Comparison of ENCODE assay signal across 8 mouse cellular contexts in the genomic region with DNA sequence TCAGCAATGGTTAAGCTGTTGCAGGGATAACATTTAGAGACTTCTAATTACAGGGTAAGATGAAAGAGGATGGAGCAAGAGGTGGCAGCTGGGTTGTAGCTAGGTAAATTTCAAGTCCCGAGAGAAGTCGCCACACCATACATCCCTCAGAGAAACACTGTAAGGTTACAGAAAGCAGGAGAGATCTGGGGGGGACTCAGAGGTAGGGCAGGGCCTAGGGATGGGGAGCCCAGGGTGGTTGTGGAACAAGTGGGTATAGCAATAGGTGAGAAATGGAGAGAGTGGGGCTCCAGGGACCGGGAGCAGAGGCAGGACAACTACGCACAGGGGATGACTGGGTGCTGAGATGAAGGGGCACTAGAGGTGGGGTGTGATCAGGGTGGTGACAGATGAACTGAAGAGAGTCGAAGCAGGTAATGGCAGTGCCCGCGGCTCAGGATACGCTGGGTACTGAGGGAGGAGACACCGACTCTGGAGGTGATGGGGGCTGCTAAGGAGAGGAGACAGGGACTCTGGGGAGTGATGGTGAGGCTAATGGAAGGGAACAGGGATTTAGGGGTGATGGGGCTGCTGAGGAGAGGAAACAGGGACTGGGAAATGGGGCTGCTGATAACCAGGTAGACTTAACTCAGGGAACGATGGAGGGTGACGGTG. TPM values are rescaled to one million over a fixed set of nuclear protein-coding genes. Genes with fewer than 3 reads are reported as not detected.
A peak's percentile ranks its signal among the peaks of the same experiment; 100 is the strongest.
DNase-seq lines count a peak whose midpoint lies in the region; ATAC-seq lines count a peak whose summit lies in the region.

No protein-coding gene starts in this region.

- peak overlapping the region; percentile 94; the same call in 1 of the 2 replicates for H3K27ac ChIP-seq in kidney, embryonic 16.5 days (ENCODE audit: low read length)
- H3K27ac ChIP-seq in embryonic facial prominence, embryonic 10.5 days (replicated peaks): peak overlapping the region; percentile 99
- H3K27ac ChIP-seq in hindbrain, embryonic 14.5 days: no peak overlapping the region
- no peak overlapping the region for H3K27ac ChIP-seq in midbrain, embryonic 14.5 days (replicated peaks; ENCODE audit: low read depth, low read length)

- WGBS in kidney, embryonic 16.5 days: 12% methylated on average over 11 of the region's 11 CpGs
- 28% methylated on average over 11 of the region's 11 CpGs for WGBS in embryonic facial prominence, embryonic 10.5 days
- 30% methylated on average over 11 of the region's 11 CpGs for WGBS in hindbrain, embryonic 14.5 days
- WGBS in midbrain, embryonic 14.5 days: 31% methylated on average over 11 of the region's 11 CpGs

- H3K4me2 ChIP-seq in kidney, embryonic 16.5 days (replicated peaks; ENCODE audit: low read depth, low read length): peak overlapping the region; percentile 70
- peak overlapping the region; percentile 83 for H3K4me2 ChIP-seq in hindbrain, embryonic 14.5 days (replicated peaks)
- peak overlapping the region; percentile 73 for H3K4me2 ChIP-seq in midbrain, embryonic 14.5 days (ENCODE audit: low read length)

- peaks cover 55% of the 10 kb centered on the region for H3K4me1 ChIP-seq in kidney, embryonic 16.5 days (ENCODE audit: insufficient read depth, low read length)
- H3K4me1 ChIP-seq in embryonic facial prominence, embryonic 10.5 days: peaks cover 56% of the 10 kb centered on the region
- peaks cover 27% of the 10 kb centered on the region for H3K4me1 ChIP-seq in hindbrain, embryonic 14.5 days (replicated peaks; ENCODE audit: control insufficient read depth, insufficient read depth, low read length)
- H3K4me1 ChIP-seq in midbrain, embryonic 14.5 days (ENCODE audit: control insufficient read depth, insufficient read depth, low read length): peaks cover 25% of the 10 kb centered on the region

- no peaks in the 10 kb centered on the region for H3K9me3 ChIP-seq in kidney, embryonic 16.5 days (ENCODE audit: low read length)
- no peaks in the 10 kb centered on the region for H3K9me3 ChIP-seq in embryonic facial prominence, embryonic 10.5 days
- H3K9me3 ChIP-seq in hindbrain, embryonic 14.5 days (ENCODE audit: control insufficient read depth, low read length): no peaks in the 10 kb centered on the region
- H3K9me3 ChIP-seq in midbrain, embryonic 14.5 days (ENCODE audit: control insufficient read depth, low read length): no peaks in the 10 kb centered on the region

- H3K36me3 ChIP-seq in kidney, embryonic 16.5 days (ENCODE audit: insufficient read depth, low read length): peaks cover 38% of the 10 kb centered on the region
- H3K36me3 ChIP-seq in embryonic facial prominence, embryonic 10.5 days (replicated peaks): peaks cover 56% of the 10 kb centered on the region
- H3K36me3 ChIP-seq in hindbrain, embryonic 14.5 days (replicated peaks; ENCODE audit: control insufficient read depth, insufficient read depth): peaks cover 45% of the 10 kb centered on the region
- peaks cover 49% of the 10 kb centered on the region for H3K36me3 ChIP-seq in midbrain, embryonic 14.5 days (ENCODE audit: control insufficient read depth, insufficient read depth, low read length)

- ATAC-seq in kidney, embryonic 16.5 days (ENCODE audit: low FRiP score, low TSS enrichment): no peak
- peak; percentile 3; the same call in 1 of the 2 replicates for ATAC-seq in hindbrain, embryonic 14.5 days (ENCODE audit: low FRiP score)
- ATAC-seq in midbrain, embryonic 14.5 days (ENCODE audit: low FRiP score, low TSS enrichment): no peak
- no peak for ATAC-seq in inflammation-experienced regulatory T-cells, adult 6 months

- peak overlapping the region; percentile 90 for H3K4me3 ChIP-seq in kidney, embryonic 16.5 days (ENCODE audit: low read length)
- H3K4me3 ChIP-seq in embryonic facial prominence, embryonic 10.5 days: peak overlapping the region; percentile 75
- H3K4me3 ChIP-seq in hindbrain, embryonic 14.5 days (replicated peaks; ENCODE audit: low read length): peak overlapping the region; percentile 88
- peak overlapping the region; percentile 88 for H3K4me3 ChIP-seq in midbrain, embryonic 14.5 days (replicated peaks; ENCODE audit: low read depth, low read length)

- peak overlapping the region; percentile 80 for H3K9ac ChIP-seq in kidney, embryonic 16.5 days (replicated peaks; ENCODE audit: low read length)
- H3K9ac ChIP-seq in hindbrain, embryonic 14.5 days: peak overlapping the region; percentile 85
- H3K9ac ChIP-seq in midbrain, embryonic 14.5 days (replicated peaks; ENCODE audit: low read length): peak overlapping the region; percentile 93

- H3K27me3 ChIP-seq in kidney, embryonic 16.5 days (ENCODE audit: insufficient read depth, low read length): no peaks in the 10 kb centered on the region
- no peaks in the 10 kb centered on the region for H3K27me3 ChIP-seq in embryonic facial prominence, embryonic 10.5 days (replicated peaks; ENCODE audit: low read depth, poor library complexity, severe bottlenecking)
- no peaks in the 10 kb centered on the region for H3K27me3 ChIP-seq in hindbrain, embryonic 14.5 days (ENCODE audit: control insufficient read depth, insufficient read depth, low read length)
- no peaks in the 10 kb centered on the region for H3K27me3 ChIP-seq in midbrain, embryonic 14.5 days (ENCODE audit: control insufficient read depth, insufficient read depth, low read length)

- no peak for DNase-seq in kidney, postnatal 10 days
- DNase-seq in embryonic facial prominence, embryonic 10.5 days (ENCODE audit: low spot score): no peak
- no peak for DNase-seq in hindbrain, embryonic 14.5 days (ENCODE audit: low spot score)
- no peak for DNase-seq in midbrain, embryonic 14.5 days
- DNase-seq in left cerebral cortex, adult 18-20 months (ENCODE audit: low spot score in 2 of 2): no peak
- DNase-seq in urinary bladder, postnatal 25 days (ENCODE audit: low spot score): no peak

RNA-seq across cellular contexts. Expression of gene Znfx1, which starts 1.3 kb away (rescaled TPM):
- 11.8 TPM in 2 replicates for polyA plus RNA-seq in kidney, embryonic 16.5 days (2015; fragmentation: Nextera tagmentation; extraction: Ambion mirVana)
- 6.4 and 7.0 TPM in 2 replicates for polyA plus RNA-seq in embryonic facial prominence, embryonic 10.5 days (2016; fragmentation: Nextera tagmentation; extraction: Ambion mirVana)
- polyA plus RNA-seq in hindbrain, embryonic 14.5 days (2014; fragmentation: Nextera tagmentation; extraction: Ambion mirVana): 8.7 and 9.8 TPM in 2 replicates
- 8.9 and 9.3 TPM in 2 replicates for polyA plus RNA-seq in midbrain, embryonic 14.5 days (2014; fragmentation: Nextera tagmentation; extraction: Ambion mirVana)
- polyA plus RNA-seq in inflammation-experienced regulatory T-cells, adult 6 months (2017; shearing (Covaris generic)): 10 to 100 TPM; 20.4 to 25.2 (median 22.4) TPM
- total RNA-seq in left cerebral cortex, adult 18-20 months (2021): 10 to 100 TPM; 77.2 to 78.9 TPM

RNA-seq across cellular contexts. Expression of gene Ddx27, which starts 46.5 kb away (rescaled TPM):
- 57.6 and 59.2 TPM in 2 replicates for polyA plus RNA-seq in kidney, embryonic 16.5 days (2015; fragmentation: Nextera tagmentation; extraction: Ambion mirVana)
- 69.0 and 69.9 TPM in 2 replicates for polyA plus RNA-seq in embryonic facial prominence, embryonic 10.5 days (2016; fragmentation: Nextera tagmentation; extraction: Ambion mirVana)
- 28.1 and 29.3 TPM in 2 replicates for polyA plus RNA-seq in hindbrain, embryonic 14.5 days (2014; fragmentation: Nextera tagmentation; extraction: Ambion mirVana)
- 26.6 and 31.0 TPM in 2 replicates for polyA plus RNA-seq in midbrain, embryonic 14.5 days (2014; fragmentation: Nextera tagmentation; extraction: Ambion mirVana)
- polyA plus RNA-seq in inflammation-experienced regulatory T-cells, adult 6 months (2017; shearing (Covaris generic)): 10 to 100 TPM; 33.6 to 38.9 (median 35.1) TPM
- 10 to 100 TPM; 27.8 to 28.6 TPM for total RNA-seq in left cerebral cortex, adult 18-20 months (2021)

Comparison
In these comparisons a context has a peak if more than half of its experiments do, and no peak if none do; other contexts are left out.
1. H3K27ac ChIP-seq: peak in kidney, embryonic 16.5 days (single experiment) and embryonic facial prominence, embryonic 10.5 days (single experiment); none in hindbrain, embryonic 14.5 days (single experiment) and midbrain, embryonic 14.5 days (single experiment).
2. Peak in every context shown above with its lines, with median percentiles within 50 percentile points of each other: H3K4me2 ChIP-seq, H3K4me3 ChIP-seq and H3K9ac ChIP-seq.